Comparison of ENCODE assay signal across 17 mouse cellular contexts in the genomic region with DNA sequence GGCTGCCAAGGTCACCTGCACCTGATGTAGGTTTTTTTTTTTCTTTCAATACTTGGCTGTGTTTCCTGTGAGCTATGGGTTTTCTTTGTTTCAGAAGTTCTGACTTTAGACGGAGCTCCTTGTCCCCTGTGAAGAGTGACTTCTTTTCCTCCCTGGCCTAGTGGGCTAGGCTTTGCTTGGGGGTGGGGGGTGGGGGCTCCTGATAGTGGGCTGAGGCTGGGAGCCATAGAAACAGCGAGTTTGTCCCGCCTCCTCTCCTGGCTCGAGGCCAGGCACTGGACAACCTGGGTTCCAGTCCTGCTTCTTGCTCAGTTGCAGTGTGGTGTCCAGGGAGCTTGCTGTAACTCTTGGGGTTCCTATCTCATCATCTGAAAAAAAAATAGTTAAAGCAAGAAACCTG. TPM values are rescaled to one million over a fixed set of nuclear protein-coding genes. Genes with fewer than 3 reads are reported as not detected.
"Had no signal": no experiment of that assay in that cellular context is flagged by ENCODE, and none has a peak within 500 bp of the region (broad histone marks: within the 10 kb centered on the region; RNA-seq: fewer than 3 reads in every experiment).

No protein-coding gene starts in this region.

- ATAC-seq: intestine, postnatal 0 days; liver, postnatal 0 days; midbrain, embryonic 15.5 days had no signal

- H3K9ac ChIP-seq: liver, embryonic 13.5 days; liver, postnatal 0 days; lung, embryonic 15.5 days; midbrain, embryonic 15.5 days; neural tube, embryonic 12.5 days had no signal

- H3K4me2 ChIP-seq: liver, embryonic 13.5 days; lung, embryonic 15.5 days; midbrain, embryonic 11.5 days; midbrain, embryonic 15.5 days; neural tube, embryonic 12.5 days had no signal

- H3K27ac ChIP-seq: left cerebral cortex, adult 2 months; liver, embryonic 13.5 days; lung, embryonic 15.5 days; macrophage; midbrain, embryonic 15.5 days; neural tube, embryonic 12.5 days had no signal

- H3K36me3 ChIP-seq: liver, embryonic 13.5 days; lung, embryonic 15.5 days; midbrain, embryonic 15.5 days; neural tube, embryonic 12.5 days had no signal

- H3K9me3 ChIP-seq: liver, embryonic 13.5 days; lung, embryonic 15.5 days; megakaryocyte, embryonic 14.5 days; midbrain, embryonic 15.5 days; neural tube, embryonic 12.5 days had no signal

- H3K27me3 ChIP-seq: liver, embryonic 13.5 days; lung, embryonic 15.5 days; midbrain, embryonic 15.5 days; neural tube, embryonic 12.5 days had no signal

- H3K4me1 ChIP-seq: liver, embryonic 13.5 days; midbrain, embryonic 15.5 days; neural tube, embryonic 12.5 days had no signal

- DNase-seq: kidney, adult 8-10 months; liver; liver, embryonic 13.5 days; liver, postnatal 0 days; retina, postnatal 1 day; right cerebral cortex, postnatal 4 days; spleen, adult 18-20 months; thymus, adult 2 months; thymus, postnatal 25 days had no signal

- H3K4me3 ChIP-seq: left cerebral cortex, adult 2 months; liver, embryonic 13.5 days; lung, embryonic 15.5 days; megakaryocyte, embryonic 14.5 days; midbrain, embryonic 15.5 days; neural tube, embryonic 12.5 days had no signal

RNA-seq across cellular contexts. Expression of a gene that starts 19.7 kb away (rescaled TPM):
- polyA plus RNA-seq: macrophage had no signal
